Mouse (Mus musculus): ENCODE measurements around the gene Zswim7. TPM values are rescaled to one million over a fixed set of nuclear protein-coding genes. Genes with fewer than 3 reads are reported as not detected.
"Not testable (repeated sequence)": the region's sequence is repeated elsewhere in the genome, so short reads cannot be mapped to it uniquely, and the experiment has no call there.

Zswim7 gene
- polyA plus RNA-seq, 1 experiment = 31.8 TPM

- WGBS = 77% methylated on average over 6 of the region's 6 CpGs
- H3K4me1 ChIP-seq (ENCODE audit: control insufficient read depth, insufficient read depth, low read length) = peaks cover 3% of the 10 kb centered on the region; the same call in 1 of the 2 replicates
- no peak for DNase-seq
- H3K27ac ChIP-seq (ENCODE audit: insufficient read depth, low read length) = no peak overlapping the region
- TF ChIP-seq POLR2A (IDR thresholded peaks at IDR 0.05; ENCODE audit: borderline replicate concordance, insufficient read depth, low read length) = no peak
- no peak for TF ChIP-seq CTCF (IDR thresholded peaks at IDR 0.05; ENCODE audit: borderline replicate concordance, insufficient read depth, low read depth, low read length)
- no peaks in the 10 kb centered on the region for H3K27me3 ChIP-seq (ENCODE audit: control insufficient read depth, insufficient read depth, low read length)
- H3K4me3 ChIP-seq (replicated peaks; ENCODE audit: insufficient read depth, low read depth, low read length) = no peak overlapping the region
Measured at GRCm38 (mm10) chr11:62298883-62299282, 17.7 kb upstream of the Zswim7 start.

- 89% methylated on average over 2 of the region's 2 CpGs for WGBS
- Histone ChIP-seq H3K27me3 (ENCODE audit: control insufficient read depth, insufficient read depth, low read length) (no peaks in the 10 kb centered on the region), H3K4me1 (ENCODE audit: control insufficient read depth, insufficient read depth, low read length) (no peaks in the 10 kb centered on the region; the same call in 1 of the 2 replicates), H3K4me3 (replicated peaks; ENCODE audit: insufficient read depth, low read depth, low read length) (no peak overlapping the region), H3K27ac (ENCODE audit: insufficient read depth, low read length) (no peak overlapping the region)
- TF ChIP-seq CTCF (IDR thresholded peaks at IDR 0.05; ENCODE audit: borderline replicate concordance, insufficient read depth, low read depth, low read length) = no peak
- TF ChIP-seq POLR2A (IDR thresholded peaks at IDR 0.05; ENCODE audit: borderline replicate concordance, insufficient read depth, low read length) = no peak
- no peak for DNase-seq
Measured at GRCm38 (mm10) chr11:62294121-62294520, 12.9 kb upstream of the Zswim7 start.

- DNase-seq = no peak
- peaks cover 3% of the 10 kb centered on the region; the same call in 1 of the 2 replicates for H3K4me1 ChIP-seq (ENCODE audit: control insufficient read depth, insufficient read depth, low read length)
- no peak for TF ChIP-seq CTCF (IDR thresholded peaks at IDR 0.05; ENCODE audit: borderline replicate concordance, insufficient read depth, low read depth, low read length)
- TF ChIP-seq POLR2A (IDR thresholded peaks at IDR 0.05; ENCODE audit: borderline replicate concordance, insufficient read depth, low read length) = no peak
- no peak overlapping the region for H3K4me3 ChIP-seq (replicated peaks; ENCODE audit: insufficient read depth, low read depth, low read length)
- no peaks in the 10 kb centered on the region for H3K27me3 ChIP-seq (ENCODE audit: control insufficient read depth, insufficient read depth, low read length)
- 94% methylated on average over 1 of the region's 1 CpGs for WGBS
- H3K27ac ChIP-seq (ENCODE audit: insufficient read depth, low read length) = no peak overlapping the region
Measured at GRCm38 (mm10) chr11:62287700-62288099, 6.5 kb upstream of the Zswim7 start.

GRCm38 (mm10) chr11:62285020-62285419, 3.8 kb upstream of the Zswim7 start:
- no peak overlapping the region for H3K27ac ChIP-seq (ENCODE audit: insufficient read depth, low read length)
- 92% methylated on average over 8 of the region's 8 CpGs for WGBS
- H3K4me1 ChIP-seq (ENCODE audit: control insufficient read depth, insufficient read depth, low read length) = peaks cover 3% of the 10 kb centered on the region; the same call in 1 of the 2 replicates
- no peak overlapping the region for H3K4me3 ChIP-seq (replicated peaks; ENCODE audit: insufficient read depth, low read depth, low read length)
- TF ChIP-seq POLR2A (IDR thresholded peaks at IDR 0.05; ENCODE audit: borderline replicate concordance, insufficient read depth, low read length) (no peak), CTCF (IDR thresholded peaks at IDR 0.05; ENCODE audit: borderline replicate concordance, insufficient read depth, low read depth, low read length) (no peak)
- no peak for DNase-seq
- no peaks in the 10 kb centered on the region for H3K27me3 ChIP-seq (ENCODE audit: control insufficient read depth, insufficient read depth, low read length)

GRCm38 (mm10) chr11:62284020-62284419, 2.8 kb upstream of the Zswim7 start:
- DNase-seq; H3K27me3 ChIP-seq (ENCODE audit: control insufficient read depth, insufficient read depth, low read length); H3K27ac ChIP-seq (ENCODE audit: insufficient read depth, low read length); H3K4me3 ChIP-seq (replicated peaks; ENCODE audit: insufficient read depth, low read depth, low read length); H3K4me1 ChIP-seq (ENCODE audit: control insufficient read depth, insufficient read depth, low read length): not testable (repeated sequence)
- WGBS = 98% methylated on average over 3 of the region's 3 CpGs

- 1% methylated on average over 55 of the region's 57 CpGs for WGBS
- H3K4me1 ChIP-seq (ENCODE audit: control insufficient read depth, insufficient read depth, low read length) = peaks cover 3% of the 10 kb centered on the region; the same call in 1 of the 2 replicates
- no peaks in the 10 kb centered on the region for H3K27me3 ChIP-seq (ENCODE audit: control insufficient read depth, insufficient read depth, low read length)
- no peak for DNase-seq
- H3K4me3 ChIP-seq (replicated peaks; ENCODE audit: insufficient read depth, low read depth, low read length) = peak overlapping the region; percentile 99
- TF ChIP-seq CTCF (IDR thresholded peaks at IDR 0.05; ENCODE audit: borderline replicate concordance, insufficient read depth, low read depth, low read length) = no peak
- TF ChIP-seq POLR2A (IDR thresholded peaks at IDR 0.05; ENCODE audit: borderline replicate concordance, insufficient read depth, low read length) = no peak
- peak overlapping the region; percentile 73 for H3K27ac ChIP-seq (ENCODE audit: insufficient read depth, low read length)
Measured at GRCm38 (mm10) chr11:62281601-62281997, 424 bp upstream of the Zswim7 start.

- Histone ChIP-seq H3K27ac (ENCODE audit: insufficient read depth, low read length) (no peak overlapping the region), H3K27me3 (ENCODE audit: control insufficient read depth, insufficient read depth, low read length) (no peaks in the 10 kb centered on the region), H3K4me1 (ENCODE audit: control insufficient read depth, insufficient read depth, low read length) (peaks cover 1% of the 10 kb centered on the region; the same call in 1 of the 2 replicates), H3K4me3 (replicated peaks; ENCODE audit: insufficient read depth, low read depth, low read length) (no peak overlapping the region)
- peak in 1 of 2 experiments; percentile 35 for DNase-seq
- 26% methylated on average over 5 of the region's 5 CpGs for WGBS
- TF ChIP-seq CTCF (IDR thresholded peaks at IDR 0.05; ENCODE audit: borderline replicate concordance, insufficient read depth, low read depth, low read length) = peak; percentile 57; the same call in 1 of the 2 replicates
- TF ChIP-seq POLR2A (IDR thresholded peaks at IDR 0.05; ENCODE audit: borderline replicate concordance, insufficient read depth, low read length) = no peak
Measured at GRCm38 (mm10) chr11:62278027-62278426, 3.1 kb downstream of the Zswim7 start.

- Histone ChIP-seq H3K4me1 (ENCODE audit: control insufficient read depth, insufficient read depth, low read length) (no peaks in the 10 kb centered on the region), H3K4me3 (replicated peaks; ENCODE audit: insufficient read depth, low read depth, low read length) (no peak overlapping the region), H3K27ac (ENCODE audit: insufficient read depth, low read length) (no peak overlapping the region), H3K27me3 (ENCODE audit: control insufficient read depth, insufficient read depth, low read length) (no peaks in the 10 kb centered on the region)
- no peak for DNase-seq
- TF ChIP-seq POLR2A (IDR thresholded peaks at IDR 0.05; ENCODE audit: borderline replicate concordance, insufficient read depth, low read length) = no peak
- no peak for TF ChIP-seq CTCF (IDR thresholded peaks at IDR 0.05; ENCODE audit: borderline replicate concordance, insufficient read depth, low read depth, low read length)
- WGBS = 74% methylated on average over 8 of the region's 8 CpGs
Measured at GRCm38 (mm10) chr11:62277086-62277485, 4.1 kb downstream of the Zswim7 start.
